Comparison of ENCODE assay signal across 8 mouse cellular contexts in genomic region chr13:63900679-63901302, GRCm38 (mm10).
DNase-seq lines count a peak whose midpoint lies in the region; ATAC-seq and TF ChIP-seq lines count a peak whose summit lies in the region.

No protein-coding gene starts in this region.

- 20% methylated on average over 12 of the region's 12 CpGs for WGBS in embryonic facial prominence, embryonic 15.5 days
- 17% methylated on average over 12 of the region's 12 CpGs for WGBS in hindbrain, embryonic 13.5 days
- WGBS in midbrain, embryonic 15.5 days, result 9% methylated on average over 12 of the region's 12 CpGs

- peaks cover 20% of the 10 kb centered on the region for H3K4me1 ChIP-seq in embryonic facial prominence, embryonic 15.5 days
- peaks cover 18% of the 10 kb centered on the region for H3K4me1 ChIP-seq in hindbrain, embryonic 13.5 days (replicated peaks)
- H3K4me1 ChIP-seq in midbrain, embryonic 15.5 days, result peaks cover 17% of the 10 kb centered on the region

- ATAC-seq in embryonic facial prominence, embryonic 15.5 days (ENCODE audit: insufficient number of reproducible peaks, low FRiP score, low TSS enrichment, low read depth), result 0 out of 2 replicates have a peak, but pooled peaks have one; percentile 4
- ATAC-seq in hindbrain, embryonic 13.5 days (ENCODE audit: low FRiP score), result peak; percentile 33
- ATAC-seq in midbrain, embryonic 15.5 days (replicated peaks), result no peak; the same call in none of the 2 replicates
- ATAC-seq in megakaryocyte progenitor cell, adult 5-6 weeks (replicated peaks; ENCODE audit: poor library complexity), result no peak

- H3K27ac ChIP-seq in left cerebral cortex, adult 2 months, result no peak overlapping the region; the same call in 1 of the 2 replicates
- peak overlapping the region; percentile 85; the same call in 1 of the 2 replicates for H3K27ac ChIP-seq in embryonic facial prominence, embryonic 15.5 days (replicated peaks)
- no peak overlapping the region; the same call in 1 of the 2 replicates for H3K27ac ChIP-seq in hindbrain, embryonic 13.5 days
- H3K27ac ChIP-seq in midbrain, embryonic 15.5 days, result no peak overlapping the region

- TF ChIP-seq CTCF in left cerebral cortex, adult 2 months (IDR thresholded peaks at IDR 0.05), result no peak

- peak overlapping the region; percentile 62 for H3K4me2 ChIP-seq in embryonic facial prominence, embryonic 15.5 days (replicated peaks)
- H3K4me2 ChIP-seq in hindbrain, embryonic 13.5 days, result peak overlapping the region; percentile 73
- peak overlapping the region; percentile 74 for H3K4me2 ChIP-seq in midbrain, embryonic 15.5 days

- DNase-seq in left cerebral cortex, adult 2 months (ENCODE audit: extremely low spot score in 1 of 2, low spot score in 2 of 2), result no peak
- no peak for DNase-seq in left cerebral cortex, adult 18-20 months (ENCODE audit: low spot score in 2 of 2)
- no peak for DNase-seq in B cell, adult 2 months
- DNase-seq in frontal cortex, adult 2 months (ENCODE audit: extremely low spot score in 1 of 2, low spot score in 1 of 2), result no peak

- H3K27me3 ChIP-seq in embryonic facial prominence, embryonic 15.5 days, result no peaks in the 10 kb centered on the region
- H3K27me3 ChIP-seq in hindbrain, embryonic 13.5 days, result peaks cover 25% of the 10 kb centered on the region
- H3K27me3 ChIP-seq in midbrain, embryonic 15.5 days (replicated peaks), result peaks cover 23% of the 10 kb centered on the region

- H3K9me3 ChIP-seq in embryonic facial prominence, embryonic 15.5 days (replicated peaks), result no peaks in the 10 kb centered on the region
- H3K9me3 ChIP-seq in hindbrain, embryonic 13.5 days, result no peaks in the 10 kb centered on the region
- H3K9me3 ChIP-seq in midbrain, embryonic 15.5 days, result no peaks in the 10 kb centered on the region

- H3K4me3 ChIP-seq in left cerebral cortex, adult 2 months, result peak overlapping the region; percentile 38
- peak overlapping the region; percentile 27 for H3K4me3 ChIP-seq in embryonic facial prominence, embryonic 15.5 days (replicated peaks)
- peak overlapping the region; percentile 36 for H3K4me3 ChIP-seq in hindbrain, embryonic 13.5 days
- H3K4me3 ChIP-seq in midbrain, embryonic 15.5 days, result peak overlapping the region; percentile 38

- intact Hi-C loops in left cerebral cortex, adult 2 months (cut with DNase I), result loop anchor here (2.0 to 5.0 kb wide), 2 partner anchors 122 to 136 kb away; no protein-coding TSS in a partner anchor

- H3K36me3 ChIP-seq in embryonic facial prominence, embryonic 15.5 days, result 0 out of 2 replicates have a peak, but pooled peaks cover 9% of the 10 kb centered on the region
- peaks cover 9% of the 10 kb centered on the region for H3K36me3 ChIP-seq in hindbrain, embryonic 13.5 days
- H3K36me3 ChIP-seq in midbrain, embryonic 15.5 days (replicated peaks), result no peaks in the 10 kb centered on the region; the same call in 1 of the 2 replicates

- no peak overlapping the region for H3K9ac ChIP-seq in embryonic facial prominence, embryonic 15.5 days
- H3K9ac ChIP-seq in hindbrain, embryonic 13.5 days, result peak overlapping the region; percentile 62
- 0 out of 2 replicates have a peak overlapping the region, but pooled peaks have one; percentile 36 for H3K9ac ChIP-seq in midbrain, embryonic 15.5 days

Comparison
In these comparisons a context has a peak if more than half of its experiments do, and no peak if none do; other contexts are left out.
1. ATAC-seq: peak in embryonic facial prominence, embryonic 15.5 days (single experiment) and hindbrain, embryonic 13.5 days (single experiment); none in midbrain, embryonic 15.5 days (single experiment) and megakaryocyte progenitor cell, adult 5-6 weeks (single experiment).
2. Peak in every context shown above with its lines, with median percentiles within 50 percentile points of each other: H3K4me3 ChIP-seq and H3K4me2 ChIP-seq.